Mouse (Mus musculus) neural tube, embryonic 11.5 days (tissue): ENCODE measurements around the gene Nckap5. TPM values are rescaled to one million over a fixed set of nuclear protein-coding genes. Genes with fewer than 3 reads are reported as not detected.

Experiments
- ATAC-seq: fragments of 200-750 bp; cut with Nextera tagmentation; 2 replicates; pipeline ENCODE4 v1.8.0; 2017; ENCODE audit warnings: moderate number of reproducible peaks, mild to moderate bottlenecking, moderate TSS enrichment, moderate library complexity; ENCODE audit not compliant: insufficient read depth, low FRiP score, low TSS enrichment
- DNase-seq: peaks from one replicate; pipeline ENCODE4 v3.0.0-alpha.2; 2015; ENCODE audit warnings: low spot score
- H3K27ac ChIP-seq: fragments of 300-500 bp; sonication (generic); 2 replicates; pipeline ENCODE4 v1.5.1; 2014; ENCODE audit warnings: low read depth, mild to moderate bottlenecking, low read length
- H3K27me3 ChIP-seq: fragments of 300-500 bp; sonication (generic); 2 replicates; pipeline ENCODE4 v1.6.1; 2014; ENCODE audit warnings: mild to moderate bottlenecking, low read length, mixed read lengths; ENCODE audit not compliant: control insufficient read depth, insufficient read depth
- H3K36me3 ChIP-seq: fragments of 300-500 bp; sonication (generic); 2 replicates; pipeline ENCODE4 v1.6.1; 2014; ENCODE audit warnings: mild to moderate bottlenecking, low read length, moderate library complexity, mixed read lengths; ENCODE audit not compliant: control insufficient read depth, insufficient read depth
- H3K4me1 ChIP-seq: fragments of 300-500 bp; sonication (generic); 2 replicates; pipeline ENCODE4 v1.6.1; 2014; ENCODE audit warnings: low read length, mixed read lengths; ENCODE audit not compliant: control insufficient read depth, insufficient read depth
- H3K4me2 ChIP-seq: fragments of 300-500 bp; sonication (generic); 2 replicates; pipeline ENCODE4 v1.6.1; 2014; ENCODE audit warnings: low read depth, mild to moderate bottlenecking, moderate library complexity
- H3K4me3 ChIP-seq: fragments of 300-500 bp; sonication (generic); 2 replicates; pipeline ENCODE4 v1.5.1; 2014; ENCODE audit warnings: low read depth, low read length
- H3K9ac ChIP-seq: fragments of 300-500 bp; sonication (generic); 2 replicates; pipeline ENCODE4 v1.6.1; 2014; ENCODE audit warnings: mild to moderate bottlenecking, low read length
- H3K9me3 ChIP-seq: fragments of 300-500 bp; sonication (generic); 2 replicates; pipeline ENCODE4 v1.6.1; 2016; ENCODE audit warnings: low read length; ENCODE audit not compliant: control insufficient read depth
- WGBS: fragments of 180-500 bp; shearing (Covaris S2); extraction: QIAGEN DNeasy Blood & Tissue Kit; methylation state at CpG from one replicate; pipeline ENCODE4 v1.1.7; 2014; 5-methylcytosine and 5-hydroxymethylcytosine counted together
- polyA plus RNA-seq: library from polyadenylated mRNA; unstranded; fragments of >200 nt; fragmentation: Nextera tagmentation; extraction: Ambion mirVana; gene quantifications from 2 replicates; pipeline ENCODE4 v1.2.1, GENCODE M21; 2014

Nckap5 gene
- polyA plus RNA-seq, 1 experiment from 2014 or later: 20.6 TPM

GRCm38 (mm10) chr1:126590911-126591310 lies 239.7 kb downstream of the Nckap5 start:
- no peak overlapping the region for H3K4me3 ChIP-seq
- no peak for DNase-seq
- WGBS: 86% methylated on average over 3 of the region's 3 CpGs
- no peaks in the 10 kb centered on the region for H3K36me3 ChIP-seq
- H3K9ac ChIP-seq: no peak overlapping the region
- no peaks in the 10 kb centered on the region for H3K4me1 ChIP-seq
- no peaks in the 10 kb centered on the region for H3K9me3 ChIP-seq
- H3K4me2 ChIP-seq: no peak overlapping the region
- no peak overlapping the region for H3K27ac ChIP-seq
- no peaks in the 10 kb centered on the region for H3K27me3 ChIP-seq
- no peak for ATAC-seq

- no peaks in the 10 kb centered on the region for H3K4me1 ChIP-seq
- DNase-seq: no peak
- no peak overlapping the region for H3K27ac ChIP-seq
- H3K9ac ChIP-seq: no peak overlapping the region
- no peak for ATAC-seq
- H3K36me3 ChIP-seq: no peaks in the 10 kb centered on the region
- no peak overlapping the region for H3K4me2 ChIP-seq
- H3K27me3 ChIP-seq: no peaks in the 10 kb centered on the region
- no peaks in the 10 kb centered on the region for H3K9me3 ChIP-seq
- H3K4me3 ChIP-seq: no peak overlapping the region
Observed at GRCm38 (mm10) chr1:126578163-126578562, 252.4 kb downstream of the Nckap5 start.

- 81% methylated on average over 9 of the region's 9 CpGs for WGBS
- H3K27ac ChIP-seq: no peak overlapping the region
- no peaks in the 10 kb centered on the region for H3K27me3 ChIP-seq
- DNase-seq: no peak
- no peak overlapping the region for H3K4me3 ChIP-seq
- no peak for ATAC-seq
- no peak overlapping the region for H3K9ac ChIP-seq
- H3K36me3 ChIP-seq: no peaks in the 10 kb centered on the region
- no peak overlapping the region for H3K4me2 ChIP-seq
- no peaks in the 10 kb centered on the region for H3K9me3 ChIP-seq
- H3K4me1 ChIP-seq: no peaks in the 10 kb centered on the region
Observed at GRCm38 (mm10) chr1:126574295-126574694, 256.3 kb downstream of the Nckap5 start.

GRCm38 (mm10) chr1:126573714-126574113 lies 256.9 kb downstream of the Nckap5 start:
- Histone ChIP-seq H3K4me2 (no peak overlapping the region), H3K9me3 (no peaks in the 10 kb centered on the region), H3K27ac (no peak overlapping the region), H3K4me1 (no peaks in the 10 kb centered on the region), H3K9ac (no peak overlapping the region), H3K4me3 (no peak overlapping the region), H3K36me3 (no peaks in the 10 kb centered on the region), H3K27me3 (no peaks in the 10 kb centered on the region)
- 66% methylated on average over 3 of the region's 3 CpGs for WGBS
- DNase-seq (no peak), ATAC-seq (no peak; the same call in 1 of the 2 replicates)

GRCm38 (mm10) chr1:126573097-126573496 lies 257.5 kb downstream of the Nckap5 start:
- H3K4me1 ChIP-seq: no peaks in the 10 kb centered on the region
- H3K9ac ChIP-seq: no peak overlapping the region
- H3K36me3 ChIP-seq: no peaks in the 10 kb centered on the region
- H3K4me2 ChIP-seq: no peak overlapping the region
- DNase-seq (no peak), ATAC-seq (no peak)
- H3K4me3 ChIP-seq: no peak overlapping the region
- 75% methylated on average over 2 of the region's 2 CpGs for WGBS
- H3K27ac ChIP-seq: no peak overlapping the region
- H3K9me3 ChIP-seq: no peaks in the 10 kb centered on the region
- no peaks in the 10 kb centered on the region for H3K27me3 ChIP-seq

GRCm38 (mm10) chr1:126569611-126570238 lies 260.9 kb downstream of the Nckap5 start:
- H3K4me3 ChIP-seq: no peak overlapping the region
- no peaks in the 10 kb centered on the region for H3K36me3 ChIP-seq
- ATAC-seq: no peak
- no peaks in the 10 kb centered on the region; the same call in 1 of the 2 replicates for H3K4me1 ChIP-seq
- no peak for DNase-seq
- no peak overlapping the region for H3K27ac ChIP-seq
- 88% methylated on average over 6 of the region's 6 CpGs for WGBS
- no peak overlapping the region for H3K9ac ChIP-seq
- no peaks in the 10 kb centered on the region for H3K9me3 ChIP-seq
- no peaks in the 10 kb centered on the region for H3K27me3 ChIP-seq
- no peak overlapping the region for H3K4me2 ChIP-seq

- WGBS: 92% methylated on average over 8 of the region's 8 CpGs
- Histone ChIP-seq H3K4me2 (no peak overlapping the region), H3K36me3 (no peaks in the 10 kb centered on the region), H3K9me3 (no peaks in the 10 kb centered on the region), H3K4me1 (no peaks in the 10 kb centered on the region; the same call in 1 of the 2 replicates), H3K4me3 (no peak overlapping the region), H3K27me3 (no peaks in the 10 kb centered on the region), H3K27ac (no peak overlapping the region), H3K9ac (no peak overlapping the region)
- ATAC-seq: no peak
- no peak for DNase-seq
Observed at GRCm38 (mm10) chr1:126568520-126569197, 261.9 kb downstream of the Nckap5 start.

- Histone ChIP-seq H3K9ac (no peak overlapping the region), H3K4me2 (no peak overlapping the region), H3K36me3 (no peaks in the 10 kb centered on the region), H3K27ac (no peak overlapping the region), H3K27me3 (no peaks in the 10 kb centered on the region), H3K9me3 (no peaks in the 10 kb centered on the region), H3K4me1 (no peaks in the 10 kb centered on the region; the same call in 1 of the 2 replicates), H3K4me3 (no peak overlapping the region)
- no peak for DNase-seq
- ATAC-seq: no peak
- 49% methylated on average over 3 of the region's 3 CpGs for WGBS
Observed at GRCm38 (mm10) chr1:126565151-126565725, 265.4 kb downstream of the Nckap5 start.

- Histone ChIP-seq H3K9me3 (no peaks in the 10 kb centered on the region), H3K36me3 (no peaks in the 10 kb centered on the region), H3K4me1 (no peaks in the 10 kb centered on the region; the same call in 1 of the 2 replicates), H3K27ac (no peak overlapping the region), H3K9ac (no peak overlapping the region), H3K27me3 (no peaks in the 10 kb centered on the region), H3K4me3 (no peak overlapping the region), H3K4me2 (no peak overlapping the region)
- no peak for DNase-seq
- 82% methylated on average over 7 of the region's 7 CpGs for WGBS
- no peak for ATAC-seq
Observed at GRCm38 (mm10) chr1:126560931-126561330, 269.7 kb downstream of the Nckap5 start.
